Mouse (Mus musculus): ENCODE measurements around the gene Serpinf1.

GRCm38 (mm10) chr11:75450304-75450908, 27.9 kb upstream of the Serpinf1 start:
- TF ChIP-seq POLR2A (IDR thresholded peaks at IDR 0.05; ENCODE audit: borderline replicate concordance, insufficient read depth, low read length): no peak
- TF ChIP-seq CTCF (IDR thresholded peaks at IDR 0.05; ENCODE audit: borderline replicate concordance, insufficient read depth, low read depth, low read length): no peak
